Mouse (Mus musculus): ENCODE measurements around the gene Tmem156. TPM values are rescaled to one million over a fixed set of nuclear protein-coding genes. Genes with fewer than 3 reads are reported as not detected.

Gene Tmem156
- polyA plus RNA-seq, 1 experiment from 2014 or later = 1.2 TPM

DNA sequence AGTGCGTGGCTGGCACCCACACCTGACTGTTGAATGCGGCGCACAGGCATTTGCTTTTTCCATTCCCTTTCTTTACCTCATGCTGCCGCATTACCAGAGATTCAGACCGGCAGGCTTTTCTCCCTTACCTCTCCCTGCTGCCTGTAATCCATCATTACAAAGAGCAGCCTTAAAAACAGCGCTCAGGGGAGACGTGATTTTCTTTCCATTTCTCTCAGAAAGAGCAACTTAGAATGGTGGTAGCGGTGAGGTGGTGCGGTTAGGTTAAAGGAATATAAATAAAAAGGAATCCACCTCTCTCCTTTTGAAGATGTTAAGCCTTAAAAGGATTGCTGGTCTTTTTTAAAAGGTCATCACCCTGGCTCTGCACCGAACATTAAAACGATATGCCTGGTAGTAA lies 22.1 kb downstream of the Tmem156 start:
- no peaks in the 10 kb centered on the region for H3K4me1 ChIP-seq (replicated peaks)
- H3K9ac ChIP-seq = no peak overlapping the region
- H3K27ac ChIP-seq = no peak overlapping the region
- no peaks in the 10 kb centered on the region for H3K27me3 ChIP-seq (replicated peaks)
- 55% methylated on average over 11 of the region's 11 CpGs for WGBS
- no peak for ATAC-seq
- no peaks in the 10 kb centered on the region for H3K36me3 ChIP-seq
- no peaks in the 10 kb centered on the region for H3K9me3 ChIP-seq
- no peak overlapping the region for H3K4me3 ChIP-seq (replicated peaks)
- H3K4me2 ChIP-seq (replicated peaks) = no peak overlapping the region

GRCm38 (mm10) chr5:65068166-65068565 lies 23.8 kb downstream of the Tmem156 start:
- H3K27me3 ChIP-seq (replicated peaks) = no peaks in the 10 kb centered on the region
- H3K4me3 ChIP-seq (replicated peaks) = no peak overlapping the region
- no peaks in the 10 kb centered on the region for H3K9me3 ChIP-seq
- no peak overlapping the region for H3K9ac ChIP-seq
- H3K27ac ChIP-seq = no peak overlapping the region
- WGBS = 69% methylated on average over 6 of the region's 6 CpGs
- H3K36me3 ChIP-seq = no peaks in the 10 kb centered on the region
- no peaks in the 10 kb centered on the region for H3K4me1 ChIP-seq (replicated peaks)
- ATAC-seq = no peak
- no peak overlapping the region for H3K4me2 ChIP-seq (replicated peaks)

GRCm38 (mm10) chr5:65063266-65063665 lies 28.7 kb downstream of the Tmem156 start:
- H3K27ac ChIP-seq = no peak overlapping the region
- H3K36me3 ChIP-seq = no peaks in the 10 kb centered on the region
- H3K4me3 ChIP-seq (replicated peaks) = no peak overlapping the region
- H3K9ac ChIP-seq = no peak overlapping the region
- H3K9me3 ChIP-seq = no peaks in the 10 kb centered on the region
- H3K27me3 ChIP-seq (replicated peaks) = no peaks in the 10 kb centered on the region
- H3K4me1 ChIP-seq (replicated peaks) = no peaks in the 10 kb centered on the region
- ATAC-seq = no peak
- H3K4me2 ChIP-seq (replicated peaks) = no peak overlapping the region
- WGBS = 87% methylated on average over 2 of the region's 2 CpGs

DNA sequence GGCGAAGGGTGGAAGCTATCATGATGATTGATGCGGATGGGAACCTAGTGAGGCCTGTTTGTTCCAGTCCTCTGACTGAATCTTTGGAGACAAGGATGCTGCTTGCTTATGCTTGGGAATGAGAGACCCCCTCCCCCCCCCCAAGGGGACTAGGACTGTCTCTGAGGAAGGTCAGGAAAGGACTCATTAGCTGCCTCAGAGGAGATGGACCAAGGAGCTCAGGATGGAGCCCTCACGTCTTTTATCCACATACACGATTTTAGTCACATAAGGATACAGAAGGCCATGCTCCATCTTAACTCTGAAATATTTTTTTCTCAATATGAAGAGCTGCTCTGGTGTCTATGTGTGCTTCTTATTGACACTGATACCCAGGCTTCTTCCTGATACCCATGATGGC lies 29.7 kb downstream of the Tmem156 start:
- Histone ChIP-seq H3K36me3 (no peaks in the 10 kb centered on the region), H3K27ac (no peak overlapping the region), H3K9ac (no peak overlapping the region), H3K27me3 (replicated peaks) (no peaks in the 10 kb centered on the region), H3K4me3 (replicated peaks) (no peak overlapping the region), H3K4me2 (replicated peaks) (no peak overlapping the region), H3K9me3 (no peaks in the 10 kb centered on the region), H3K4me1 (replicated peaks) (no peaks in the 10 kb centered on the region)
- ATAC-seq = no peak
- 91% methylated on average over 4 of the region's 4 CpGs for WGBS

DNA sequence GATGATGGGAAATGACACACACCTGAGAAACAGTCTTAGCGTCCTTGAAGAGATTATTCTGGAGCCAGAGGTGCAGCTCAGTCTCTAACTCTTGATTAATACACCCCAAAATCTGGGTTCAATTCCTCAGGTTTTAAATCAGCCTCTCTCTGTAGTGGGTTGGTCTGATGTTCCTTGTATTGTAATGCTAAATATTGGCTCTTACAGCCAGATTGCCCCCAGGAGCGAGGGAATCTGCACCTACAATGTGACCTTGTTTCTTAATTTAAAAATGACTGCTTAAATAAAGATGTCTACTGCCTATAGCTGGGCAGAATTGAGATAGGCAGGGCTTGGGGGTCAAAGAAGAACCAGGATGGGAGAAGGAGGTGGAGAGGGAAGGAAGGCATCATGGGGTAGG lies 32.1 kb downstream of the Tmem156 start:
- Histone ChIP-seq H3K9ac (no peak overlapping the region), H3K4me2 (replicated peaks) (no peak overlapping the region), H3K27ac (no peak overlapping the region), H3K27me3 (replicated peaks) (no peaks in the 10 kb centered on the region), H3K4me1 (replicated peaks) (no peaks in the 10 kb centered on the region), H3K36me3 (no peaks in the 10 kb centered on the region), H3K4me3 (replicated peaks) (no peak overlapping the region), H3K9me3 (no peaks in the 10 kb centered on the region)
- ATAC-seq = no peak
- WGBS = 81% methylated on average over 2 of the region's 2 CpGs

DNA sequence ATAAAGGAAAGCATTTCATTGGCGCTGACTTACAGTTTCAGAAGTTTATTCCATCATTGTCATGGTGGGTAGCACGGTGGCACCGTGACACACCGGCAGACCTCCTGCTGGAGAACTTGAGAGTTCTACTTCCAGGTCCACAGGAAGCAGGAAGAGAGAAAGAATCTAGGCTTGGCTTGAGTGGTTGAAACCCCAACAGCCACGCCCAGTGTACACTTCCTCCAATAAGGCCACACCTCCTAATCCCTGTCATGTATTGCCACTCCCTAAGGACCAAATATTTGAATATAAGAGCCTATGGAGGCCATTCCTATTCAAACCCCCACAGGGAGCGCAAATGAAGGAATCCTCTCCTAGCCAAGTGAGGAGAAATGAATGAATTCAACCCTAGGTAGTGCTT lies 34.3 kb downstream of the Tmem156 start:
- H3K27me3 ChIP-seq (replicated peaks) = no peaks in the 10 kb centered on the region
- H3K4me1 ChIP-seq (replicated peaks) = no peaks in the 10 kb centered on the region
- no peak overlapping the region for H3K4me3 ChIP-seq (replicated peaks)
- 95% methylated on average over 6 of the region's 6 CpGs for WGBS
- no peak for ATAC-seq
- no peaks in the 10 kb centered on the region for H3K36me3 ChIP-seq
- H3K9me3 ChIP-seq = no peaks in the 10 kb centered on the region
- no peak overlapping the region for H3K9ac ChIP-seq
- no peak overlapping the region for H3K4me2 ChIP-seq (replicated peaks)
- H3K27ac ChIP-seq = no peak overlapping the region

GRCm38 (mm10) chr5:65051513-65051912 lies 40.4 kb downstream of the Tmem156 start:
- H3K27ac ChIP-seq = no peak overlapping the region
- WGBS = 71% methylated on average over 3 of the region's 3 CpGs
- no peak for ATAC-seq

DNA sequence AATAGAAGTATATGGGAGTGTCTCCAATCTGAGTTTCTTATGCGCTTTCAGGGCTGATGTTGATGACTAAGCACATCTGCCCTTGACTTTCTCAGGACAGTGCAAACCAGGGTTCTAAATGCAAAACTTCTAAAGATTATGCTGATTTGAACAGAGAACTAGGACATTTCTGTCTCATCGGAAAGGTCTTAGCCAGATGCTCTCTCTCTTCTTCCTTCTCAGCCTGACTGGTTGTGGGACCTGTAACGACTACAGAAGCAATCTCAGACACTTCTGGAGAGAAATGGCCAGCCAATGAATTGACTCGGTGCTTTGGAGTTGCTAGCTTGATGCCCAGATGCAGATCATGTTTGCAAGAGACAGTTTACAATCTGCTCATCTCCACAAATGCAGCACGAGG lies 42.1 kb downstream of the Tmem156 start:
- Histone ChIP-seq H3K4me1 (replicated peaks) (no peaks in the 10 kb centered on the region), H3K4me2 (replicated peaks) (no peak overlapping the region), H3K4me3 (replicated peaks) (no peak overlapping the region), H3K27ac (no peak overlapping the region), H3K9ac (no peak overlapping the region), H3K27me3 (replicated peaks) (no peaks in the 10 kb centered on the region), H3K36me3 (no peaks in the 10 kb centered on the region), H3K9me3 (no peaks in the 10 kb centered on the region)
- no peak for ATAC-seq
- 88% methylated on average over 5 of the region's 5 CpGs for WGBS

More at GRCm38 (mm10) chr5:65051513-65051912, 40.4 kb downstream of the Tmem156 start:
- H3K4me2 ChIP-seq (replicated peaks) = no peak overlapping the region
- no peaks in the 10 kb centered on the region for H3K9me3 ChIP-seq
- no peaks in the 10 kb centered on the region for H3K4me1 ChIP-seq (replicated peaks)
- H3K27me3 ChIP-seq (replicated peaks) = no peaks in the 10 kb centered on the region
- H3K9ac ChIP-seq = no peak overlapping the region
- no peak overlapping the region for H3K4me3 ChIP-seq (replicated peaks)
- H3K36me3 ChIP-seq = no peaks in the 10 kb centered on the region

DNA sequence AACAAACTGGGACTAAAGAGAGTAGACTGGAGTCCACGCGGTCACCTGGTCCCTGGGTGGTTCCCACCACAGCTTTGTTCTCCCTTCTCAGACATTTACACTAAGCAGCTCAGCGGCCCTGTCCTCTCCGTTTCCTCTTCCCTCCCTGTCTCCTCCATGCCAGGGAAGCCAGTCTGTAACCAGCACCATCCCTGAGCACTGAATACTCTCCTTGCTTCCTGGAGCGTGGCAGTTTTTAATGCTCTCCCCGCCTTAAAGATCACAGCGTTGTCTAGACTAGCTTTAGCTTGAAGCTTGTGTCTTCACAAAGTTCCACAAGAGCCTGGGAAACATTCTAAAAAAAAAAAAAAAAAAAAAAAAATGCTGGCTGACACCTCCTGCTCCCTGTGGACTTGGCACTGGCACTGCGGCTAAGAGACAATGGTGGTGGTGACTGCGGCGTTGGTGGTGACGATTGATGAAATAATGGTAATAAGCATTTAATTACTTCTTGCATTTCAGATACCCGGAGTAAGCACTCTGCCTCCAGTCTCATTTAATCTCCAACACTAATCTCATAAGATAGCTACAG lies 44.6 kb downstream of the Tmem156 start:
- H3K9me3 ChIP-seq = no peaks in the 10 kb centered on the region
- no peaks in the 10 kb centered on the region for H3K27me3 ChIP-seq (replicated peaks)
- no peak overlapping the region for H3K4me3 ChIP-seq (replicated peaks)
- ATAC-seq = no peak
- H3K9ac ChIP-seq = no peak overlapping the region
- 68% methylated on average over 12 of the region's 12 CpGs for WGBS
- H3K4me1 ChIP-seq (replicated peaks) = no peaks in the 10 kb centered on the region
- H3K27ac ChIP-seq = no peak overlapping the region
- H3K36me3 ChIP-seq = no peaks in the 10 kb centered on the region
- no peak overlapping the region for H3K4me2 ChIP-seq (replicated peaks)

DNA sequence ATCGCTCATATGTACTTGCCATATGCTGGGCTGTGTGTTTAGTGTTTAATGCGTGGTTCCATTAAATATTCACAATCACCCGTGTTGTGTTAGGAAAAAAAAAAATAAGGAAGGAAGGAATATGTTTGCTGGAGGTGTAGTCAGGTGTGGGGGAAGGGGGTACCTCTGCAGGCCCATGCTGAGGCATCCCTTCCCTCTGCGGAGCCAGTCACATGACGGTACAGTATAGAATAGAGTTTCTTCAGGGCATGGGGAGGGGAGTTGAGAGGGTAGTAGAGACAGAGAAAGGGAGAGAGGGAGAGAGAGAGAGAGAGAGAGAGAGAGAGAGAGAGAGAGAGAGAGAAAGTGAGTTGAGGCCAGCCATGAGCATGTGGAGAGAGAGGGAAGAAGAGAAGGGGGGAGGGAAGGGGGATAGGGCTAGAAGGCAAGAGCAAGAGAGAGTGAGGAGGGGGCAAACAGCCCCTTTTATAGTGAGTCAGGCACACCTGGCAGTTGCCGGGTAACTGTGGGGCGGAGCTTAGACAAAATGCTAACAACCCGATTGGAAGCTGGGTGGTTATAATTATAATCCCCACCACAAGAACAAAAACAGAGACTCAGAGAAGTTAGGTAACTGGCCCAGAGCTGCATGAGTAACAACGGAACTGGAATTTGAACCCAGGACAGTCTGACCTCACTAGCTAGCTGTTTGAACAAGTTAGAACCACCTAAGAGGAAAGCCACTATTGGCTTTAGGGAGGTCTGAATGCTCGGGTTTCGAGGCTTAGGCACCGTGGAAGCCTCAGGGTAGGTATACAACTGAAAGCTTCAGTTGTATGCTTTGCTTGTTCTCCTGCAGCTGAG lies 45.3 kb downstream of the Tmem156 start:
- H3K4me3 ChIP-seq (replicated peaks) = no peak overlapping the region
- no peaks in the 10 kb centered on the region for H3K27me3 ChIP-seq (replicated peaks)
- H3K36me3 ChIP-seq = no peaks in the 10 kb centered on the region
- no peak overlapping the region for H3K4me2 ChIP-seq (replicated peaks)
- 59% methylated on average over 12 of the region's 12 CpGs for WGBS
- no peaks in the 10 kb centered on the region for H3K4me1 ChIP-seq (replicated peaks)
- no peak for ATAC-seq
- no peak overlapping the region for H3K27ac ChIP-seq
- no peak overlapping the region for H3K9ac ChIP-seq
- H3K9me3 ChIP-seq = no peaks in the 10 kb centered on the region

GRCm38 (mm10) chr5:65045642-65046370 lies 46.1 kb downstream of the Tmem156 start:
- no peak overlapping the region for H3K4me2 ChIP-seq (replicated peaks)
- no peaks in the 10 kb centered on the region for H3K27me3 ChIP-seq (replicated peaks)
- no peak for ATAC-seq
- no peaks in the 10 kb centered on the region for H3K9me3 ChIP-seq
- H3K4me1 ChIP-seq (replicated peaks) = no peaks in the 10 kb centered on the region
- WGBS = 91% methylated on average over 6 of the region's 6 CpGs
- no peak overlapping the region for H3K9ac ChIP-seq
- no peaks in the 10 kb centered on the region for H3K36me3 ChIP-seq
- no peak overlapping the region for H3K4me3 ChIP-seq (replicated peaks)
- H3K27ac ChIP-seq = no peak overlapping the region

- 72% methylated on average over 11 of the region's 11 CpGs for WGBS
- no peak overlapping the region for H3K4me2 ChIP-seq (replicated peaks)
- H3K27me3 ChIP-seq (replicated peaks) = no peaks in the 10 kb centered on the region
- ATAC-seq = no peak
- no peak overlapping the region for H3K27ac ChIP-seq
- H3K4me3 ChIP-seq (replicated peaks) = no peak overlapping the region
- H3K9ac ChIP-seq = no peak overlapping the region
- no peaks in the 10 kb centered on the region for H3K9me3 ChIP-seq
- no peaks in the 10 kb centered on the region for H3K4me1 ChIP-seq (replicated peaks)
- H3K36me3 ChIP-seq = no peaks in the 10 kb centered on the region
Measured at GRCm38 (mm10) chr5:65043407-65043895, 48.5 kb downstream of the Tmem156 start.

Measured in intestine, embryonic 15.5 days (tissue).